Mouse (Mus musculus): Measurements from ENCODE around the gene Vmn1r21. TPM values are rescaled to one million over a fixed set of nuclear protein-coding genes. Genes with fewer than 3 reads are reported as not detected.

Vmn1r21 gene
- polyA plus RNA-seq (2012; rRNA removed) = not detected in 2 replicates

DNA sequence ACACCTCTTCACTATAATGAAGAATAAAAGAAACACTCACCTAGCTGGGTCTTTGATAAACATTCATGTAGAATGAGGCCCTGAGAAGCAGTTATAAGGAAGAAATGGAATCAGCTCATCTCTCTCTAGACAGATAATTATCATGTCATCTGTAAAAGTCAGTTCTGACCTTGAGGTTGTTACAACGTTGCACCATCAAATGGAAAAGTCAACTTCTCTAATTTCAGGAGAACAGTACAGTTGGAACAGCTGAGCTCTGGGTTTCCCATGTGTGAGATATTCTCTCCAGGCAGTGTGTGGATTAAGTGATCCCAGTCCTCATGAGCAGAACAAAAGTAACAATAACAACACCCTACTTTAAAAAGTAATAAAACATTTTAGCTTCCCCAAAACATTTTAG is at the start of gene Vmn1r21:
Vmn1r21 (minus strand) TSS at position 58 of the 400 bp plus-strand sequence.

GRCm38 (mm10) chr6:57824422-57825258 is 25.5 kb downstream of the Vmn1r21 start, which contains the start of gene Vopp1:
Vopp1 (minus strand) TSS chr6:57825159.

Other genes with a start within 250 kb of the Vmn1r21 start
- 11.0 TPM in 2 replicates for gene Pyurf, start 158.3 kb downstream of the Vmn1r21 start, polyA plus RNA-seq (2012; rRNA removed)
- gene Lancl2, start 147.8 kb downstream of the Vmn1r21 start, polyA plus RNA-seq (2012; rRNA removed) = 48.2 and 51.6 TPM in 2 replicates
- gene Vopp1, start 25.2 kb downstream of the Vmn1r21 start, polyA plus RNA-seq (2012; rRNA removed) = 143 and 148 TPM in 2 replicates
- gene Vmn1r22, start 57.7 kb upstream of the Vmn1r21 start, polyA plus RNA-seq (2012; rRNA removed) = not detected in 2 replicates
- not detected in 2 replicates for gene Vmn1r23, start 76.5 kb upstream of the Vmn1r21 start, polyA plus RNA-seq (2012; rRNA removed)
- not detected in 2 replicates for gene Vmn1r24, start 111.2 kb upstream of the Vmn1r21 start, polyA plus RNA-seq (2012; rRNA removed)
- gene Vmn1r25, start 130.5 kb upstream of the Vmn1r21 start, polyA plus RNA-seq (2012; rRNA removed) = not detected in 2 replicates
- not detected in 2 replicates for gene Vmn1r26, start 164.8 kb upstream of the Vmn1r21 start, polyA plus RNA-seq (2012; rRNA removed)